Comparison of ENCODE assay signal across 20 mouse cellular contexts in the genomic region with DNA sequence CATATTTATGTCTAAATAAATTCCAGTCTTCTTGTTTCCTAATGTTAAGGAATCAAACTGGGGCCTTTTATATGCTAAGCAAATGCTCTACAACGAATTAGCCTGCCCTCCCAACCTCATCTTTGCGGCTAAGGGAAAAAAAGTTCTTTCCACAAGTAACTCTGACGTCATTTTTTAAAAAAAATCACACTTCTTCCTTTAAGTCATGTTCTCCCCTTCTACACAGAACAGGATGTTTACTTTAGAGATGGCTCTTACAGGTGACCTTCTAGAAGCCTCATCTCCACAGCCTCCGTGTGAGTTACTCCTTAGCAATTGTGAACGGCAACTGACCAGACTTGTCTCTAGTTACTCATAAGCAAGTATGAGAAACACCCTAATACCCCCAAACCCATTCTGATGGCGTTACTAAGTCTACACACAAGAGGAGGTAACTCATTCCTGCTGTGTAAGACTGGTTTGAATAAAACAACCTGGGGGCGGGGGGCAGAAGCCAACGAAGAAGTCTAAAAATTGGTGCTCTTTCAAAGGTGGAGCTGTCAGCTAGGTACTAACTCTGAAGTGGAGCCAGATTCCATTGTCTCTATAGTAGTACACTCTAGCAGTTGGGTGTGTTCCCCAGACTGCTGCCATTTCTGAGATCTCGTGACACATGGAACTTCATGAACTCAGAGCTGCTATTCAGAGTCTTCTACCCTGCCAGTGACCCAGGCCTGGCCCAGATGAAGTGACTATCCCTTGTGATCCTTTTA. TPM values are rescaled to one million over a fixed set of nuclear protein-coding genes. Genes with fewer than 3 reads are reported as not detected.
A peak's percentile ranks its signal among the peaks of the same experiment; 100 is the strongest.
DNase-seq lines count a peak whose midpoint lies in the region; ATAC-seq and TF ChIP-seq lines count a peak whose summit lies in the region.
"Had no signal": no experiment of that assay in that cellular context is flagged by ENCODE, and none has a peak within 500 bp of the region (broad histone marks: within the 10 kb centered on the region; RNA-seq: fewer than 3 reads in every experiment).

No protein-coding gene starts in this region.

- no peak for TF ChIP-seq POLR2A in MEL (IDR thresholded peaks at IDR 0.05; ENCODE audit: control insufficient read depth in 1 of 2, insufficient read depth in 1 of 2, low read depth in 1 of 2, low read length in 2 of 2, poor library complexity in 1 of 2)

- H3K9ac ChIP-seq in MEL (ENCODE audit: control insufficient read depth, low read depth, low read length, poor library complexity, severe bottlenecking): no peak overlapping the region
- H3K9ac ChIP-seq in midbrain, postnatal 0 days (replicated peaks; ENCODE audit: low read length, poor library complexity, severe bottlenecking): no peak overlapping the region
- H3K9ac ChIP-seq: forebrain, embryonic 15.5 days; liver, embryonic 12.5 days; neural tube, embryonic 13.5 days had no signal

- peaks cover 0 to 7% of the 10 kb centered on the region in 2 experiments; a peak in 2 of 4 replicates for H3K36me3 ChIP-seq in MEL (ENCODE audit: control insufficient read depth in 1 of 2, insufficient read depth in 2 of 2, low read length in 2 of 2)
- 0 out of 2 replicates have a peak, but pooled peaks cover under 1% of the 10 kb centered on the region for H3K36me3 ChIP-seq in midbrain, postnatal 0 days (ENCODE audit: insufficient read depth, low read length)

- TF ChIP-seq EP300 in MEL (IDR thresholded peaks at IDR 0.05; ENCODE audit: low read depth in 1 of 2, low read length in 2 of 2): no peak

- H3K4me2 ChIP-seq in midbrain, postnatal 0 days (ENCODE audit: low read depth, low read length, poor library complexity, severe bottlenecking): no peak overlapping the region
- H3K4me2 ChIP-seq: forebrain, embryonic 15.5 days; liver, embryonic 12.5 days; neural tube, embryonic 13.5 days had no signal

- no peaks in the 10 kb centered on the region for H3K27me3 ChIP-seq in MEL (ENCODE audit: control insufficient read depth in 1 of 2, insufficient read depth in 2 of 2, low read length in 2 of 2)
- no peaks in the 10 kb centered on the region for H3K27me3 ChIP-seq in midbrain, postnatal 0 days (ENCODE audit: insufficient read depth, low read length)
- H3K27me3 ChIP-seq: forebrain, embryonic 15.5 days; neural tube, embryonic 13.5 days had no signal

- H3K4me3 ChIP-seq in MEL (ENCODE audit: control insufficient read depth in 1 of 2, insufficient read depth in 1 of 2, low read depth in 2 of 2, low read length in 2 of 2): no peak overlapping the region
- no peak overlapping the region for H3K4me3 ChIP-seq in midbrain, postnatal 0 days (ENCODE audit: low read depth, low read length)
- H3K4me3 ChIP-seq: forebrain, embryonic 15.5 days; hindbrain, embryonic 10.5 days; liver, embryonic 12.5 days; midbrain, embryonic 10.5 days; neural tube, embryonic 13.5 days had no signal

- ATAC-seq in inflammation-experienced regulatory T-cells, adult 6 months: peak; percentile 81
- no peak for ATAC-seq in midbrain, postnatal 0 days (ENCODE audit: low FRiP score)
- no peak for ATAC-seq in megakaryocyte, adult 5-6 weeks (ENCODE audit: poor library complexity, severe bottlenecking)
- ATAC-seq: forebrain, embryonic 15.5 days; liver, embryonic 12.5 days had no signal

- DNase-seq in A20 (ENCODE audit: low read depth, low spot score) (peak; percentile 7), MEL (ENCODE audit: low read depth, low spot score) (no peak)
- peak; percentile 80 for DNase-seq in CD4-positive, CD25-positive, alpha-beta regulatory T cell, adult 2 months (ENCODE audit: low read depth, low spot score)
- DNase-seq in midbrain, postnatal 0 days (ENCODE audit: low spot score): no peak
- DNase-seq in cerebellum, adult 11 months: no peak
- DNase-seq: adrenal gland, postnatal 10 days; cerebellum, adult 9-11 months; gastrocnemius, postnatal 25 days; kidney, adult 8-10 months; kidney, postnatal 14 days; lung, adult 2 months; lung, postnatal 4 days; thymus, postnatal 14 days had no signal

- H3K4me1 ChIP-seq in MEL (ENCODE audit: control insufficient read depth in 1 of 2, insufficient read depth in 2 of 2, low read length in 2 of 2): peaks cover 0 to 5% of the 10 kb centered on the region in 2 experiments; a peak in 3 of 4 replicates
- H3K4me1 ChIP-seq in midbrain, postnatal 0 days (ENCODE audit: insufficient read depth, low read length): no peaks in the 10 kb centered on the region

- no peaks in the 10 kb centered on the region for H3K9me3 ChIP-seq in MEL (replicated peaks; ENCODE audit: insufficient read depth, low read length)
- no peaks in the 10 kb centered on the region for H3K9me3 ChIP-seq in midbrain, postnatal 0 days (ENCODE audit: low read length)
- H3K9me3 ChIP-seq: forebrain, embryonic 15.5 days; hindbrain, embryonic 10.5 days; liver, embryonic 12.5 days; midbrain, embryonic 10.5 days; neural tube, embryonic 13.5 days had no signal

- no peak for TF ChIP-seq RAD21 in MEL (IDR thresholded peaks at IDR 0.05; ENCODE audit: low read depth, low read length)

- 58% methylated on average over 9 of the region's 9 CpGs for WGBS in midbrain, postnatal 0 days

- H3K27ac ChIP-seq in MEL (ENCODE audit: control insufficient read depth, low read depth, low read length): no peak overlapping the region
- no peak overlapping the region for H3K27ac ChIP-seq in midbrain, postnatal 0 days (ENCODE audit: low read depth, low read length)
- H3K27ac ChIP-seq: forebrain, embryonic 15.5 days; hindbrain, embryonic 10.5 days; liver, embryonic 12.5 days; midbrain, embryonic 10.5 days; neural tube, embryonic 13.5 days had no signal

- peaks cover 10% of the 10 kb centered on the region for H3K79me2 ChIP-seq in MEL (ENCODE audit: control insufficient read depth, insufficient read depth, low read length, poor library complexity)

- TF ChIP-seq CTCF in MEL (IDR thresholded peaks at IDR 0.05 in 2 of 3, conservative IDR thresholded peaks at IDR 0.05 in 1 of 3; ENCODE audit: control insufficient read depth in 1 of 3, insufficient read depth in 1 of 3, low read depth in 2 of 3, low read length in 3 of 3, poor library complexity in 1 of 3, severe bottlenecking in 1 of 3): no peak
- no peak for TF ChIP-seq CTCF in midbrain, postnatal 0 days (IDR thresholded peaks at IDR 0.05)

TF ChIP-seq in MEL, 35 proteins besides CTCF, POLR2A, EP300 and RAD21:
- TF ChIP-seq UBTF (IDR thresholded peaks at IDR 0.05; ENCODE audit: borderline replicate concordance, insufficient read depth, low read depth, low read length) (no peak), TAL1 (IDR thresholded peaks at IDR 0.05; ENCODE audit: low read length) (no peak), MAX (IDR thresholded peaks at IDR 0.05; ENCODE audit: low read length) (no peak), SMC3 (IDR thresholded peaks at IDR 0.05; ENCODE audit: low read depth, low read length) (no peak), CHD2 (IDR thresholded peaks at IDR 0.05; ENCODE audit: low read length) (no peak), ZMIZ1 (IDR thresholded peaks at IDR 0.05; ENCODE audit: low read depth, low read length) (no peak), CHD1 (IDR thresholded peaks at IDR 0.05; ENCODE audit: low read depth, low read length) (no peak), MYC (IDR thresholded peaks at IDR 0.05; ENCODE audit: low read depth, low read length) (no peak), POLR2AphosphoS2 (IDR thresholded peaks at IDR 0.05; ENCODE audit: low read length) (peak; percentile 72), ZNF384 (IDR thresholded peaks at IDR 0.05; ENCODE audit: low read depth, low read length) (peak; percentile 54)

RNA-seq across cellular contexts. Expression of gene Tars2, which starts 1.4 kb away (rescaled TPM):
- total RNA-seq in MEL (2012; rRNA removed): 138 and 141 TPM in 2 replicates
- 100 to 1,000 TPM in 1 of 2 experiments, not detected in 1; 237 TPM for polyA plus RNA-seq in MEL (2012; ENCODE audit: insufficient read depth in 1 of 2, insufficient read length in 2 of 2, low read depth in 1 of 2, low replicate concordance in 2 of 2, missing spikeins in 1 of 2)
- polyA plus RNA-seq in inflammation-experienced regulatory T-cells, adult 6 months (2017; shearing (Covaris generic)): 10 to 100 TPM; 47.7 to 80.0 (median 79.5) TPM
- total RNA-seq in midbrain, postnatal 0 days (2014; rRNA removed): 34.7 and 39.8 TPM in 2 replicates
- polyA plus RNA-seq in midbrain, postnatal 0 days (2015; fragmentation: Nextera tagmentation; extraction: Ambion mirVana): 40.8 and 45.0 TPM in 2 replicates
- 10.2 and 10.7 TPM in 2 replicates for total RNA-seq in megakaryocyte, adult 5-6 weeks (2015)
- total RNA-seq in megakaryocyte, adult 5-6 weeks (2017): 14.4 and 15.0 TPM in 2 replicates

RNA-seq across cellular contexts. Expression of gene Ecm1, which starts 19.3 kb away (rescaled TPM):
- 0.39 and 1.0 TPM in 2 replicates for total RNA-seq in MEL (2012; rRNA removed)
- polyA plus RNA-seq in MEL (2012; ENCODE audit: insufficient read depth in 1 of 2, insufficient read length in 2 of 2, low read depth in 1 of 2, low replicate concordance in 2 of 2, missing spikeins in 1 of 2): 1 to 10 TPM in 1 of 2 experiments, not detected in 1; 9.5 TPM
- polyA plus RNA-seq in inflammation-experienced regulatory T-cells, adult 6 months (2017; shearing (Covaris generic)): 100 to 1,000 TPM in 1 of 3 experiments, 10 to 100 TPM in 2; 30.0 to 103 (median 70.1) TPM
- 6.2 and 9.9 TPM in 2 replicates for total RNA-seq in midbrain, postnatal 0 days (2014; rRNA removed)
- polyA plus RNA-seq in midbrain, postnatal 0 days (2015; fragmentation: Nextera tagmentation; extraction: Ambion mirVana): 9.7 and 10.8 TPM in 2 replicates
- total RNA-seq in megakaryocyte, adult 5-6 weeks (2015): 3.6 and 7.3 TPM in 2 replicates
- 1.0 and 1.9 TPM in 2 replicates for total RNA-seq in megakaryocyte, adult 5-6 weeks (2017)

Comparison
In these comparisons a context has a peak if more than half of its experiments do, and no peak if none do; other contexts are left out.
1. DNase-seq: peak in A20 (single experiment) and CD4-positive, CD25-positive, alpha-beta regulatory T cell, adult 2 months (single experiment); none in MEL (single experiment), midbrain, postnatal 0 days (single experiment) and cerebellum, adult 11 months (single experiment).